Mouse (Mus musculus) CH12.LX (cell line): Measurements from ENCODE around the gene D630003M21Rik. TPM values are rescaled to one million over a fixed set of nuclear protein-coding genes. Genes with fewer than 3 reads are reported as not detected.

Source experiments
- DNase-seq: peaks from one replicate; pipeline ENCODE4 v3.0.0-alpha.2; 2013; ENCODE audit errors: extremely low read depth
- H3K27ac ChIP-seq: 2 replicates; pipeline ENCODE4 v1.5.1; 2012; ENCODE audit warnings: low read depth, mild to moderate bottlenecking, control low read depth, moderate library complexity; ENCODE audit not compliant: insufficient read depth
- H3K27me3 ChIP-seq: replicated peaks from 2 replicates; pipeline ENCODE3; 2012; ENCODE audit warnings: inconsistent platforms
- H3K36me3 ChIP-seq, 2 experiments: replicated peaks in 1 of 2; 2 replicates each; pipeline versions ENCODE3 to v1.6.1; 2012; ENCODE audit warnings: inconsistent platforms in 1 of 2, low read length in 1 of 2, mild to moderate bottlenecking in 1 of 2, mixed read lengths in 1 of 2, moderate library complexity in 1 of 2; ENCODE audit not compliant: control insufficient read depth in 1 of 2, insufficient read depth in 1 of 2
- H3K4me1 ChIP-seq, 2 experiments: 2 replicates each; pipeline ENCODE4 v1.6.1; 2012; ENCODE audit warnings: inconsistent platforms in 1 of 2, moderate library complexity in 1 of 2; ENCODE audit not compliant: insufficient read depth in 2 of 2, control insufficient read depth in 1 of 2
- H3K4me2 ChIP-seq: 2 replicates; pipeline ENCODE4 v1.6.1; 2012; ENCODE audit warnings: low read depth, mild to moderate bottlenecking, control low read depth; ENCODE audit not compliant: poor library complexity, insufficient read depth, severe bottlenecking
- H3K4me3 ChIP-seq, 3 experiments: fragments of 150-350 bp in 1 of 3; sonication (generic) in 1 of 3; replicated peaks in 1 of 3; 2 replicates each; pipeline versions ENCODE3 to v1.5.1; 2011 to 2012; ENCODE audit warnings: low read depth in 2 of 3, low read length in 2 of 3, mild to moderate bottlenecking in 2 of 3, moderate library complexity in 2 of 3, control low read depth in 1 of 3, improper control_type of control experiment in 1 of 3, inconsistent platforms in 1 of 3, mixed read lengths in 1 of 3; ENCODE audit not compliant: poor library complexity in 1 of 3
- H3K79me2 ChIP-seq: replicated peaks from 2 replicates; pipeline ENCODE4 v1.6.1; 2012; ENCODE audit warnings: mild to moderate bottlenecking, moderate library complexity; ENCODE audit not compliant: control insufficient read depth, poor library complexity, insufficient read depth, severe bottlenecking; ENCODE audit errors: extremely low read depth
- H3K9ac ChIP-seq: 2 replicates; pipeline ENCODE4 v1.6.1; 2012; ENCODE audit warnings: low read depth, mild to moderate bottlenecking, control low read depth, moderate library complexity; ENCODE audit not compliant: insufficient read depth
- H3K9me3 ChIP-seq: replicated peaks from 2 replicates; pipeline ENCODE3; 2012; ENCODE audit warnings: low read length, inconsistent platforms, mixed read lengths
- BHLHE40 ChIP-seq: IDR thresholded peaks from 2 replicates; pipeline ENCODE4 v1.6.1; 2011; ENCODE audit warnings: mild to moderate bottlenecking, low read depth, low read length, improper control_type of control experiment
- CTCF ChIP-seq, 2 experiments: IDR thresholded peaks in 1 of 2; conservative IDR thresholded peaks in 1 of 2; 2 replicates each; pipeline ENCODE4 v1.5.1; 2011 to 2012; ENCODE audit warnings: low read depth in 2 of 2, low read length in 2 of 2, improper control_type of control experiment in 1 of 2, inconsistent platforms in 1 of 2, mild to moderate bottlenecking in 1 of 2, moderate library complexity in 1 of 2
- E2F4 ChIP-seq: IDR thresholded peaks from 2 replicates; pipeline ENCODE4 v1.6.1; 2011; ENCODE audit warnings: low read depth, low read length, improper control_type of control experiment; ENCODE audit not compliant: insufficient replicate concordance
- JUND ChIP-seq: conservative IDR thresholded peaks from 2 replicates; pipeline ENCODE4 v1.6.1; 2011; ENCODE audit warnings: low read depth, low read length, improper control_type of control experiment
- KAT2A ChIP-seq: IDR thresholded peaks from 2 replicates; pipeline ENCODE4 v1.6.1; 2012; ENCODE audit warnings: low read length, improper control_type of control experiment, inconsistent platforms; ENCODE audit not compliant: insufficient replicate concordance
- MAFK ChIP-seq: IDR thresholded peaks from 2 replicates; pipeline ENCODE4 v1.6.1; 2011; ENCODE audit warnings: low read length, improper control_type of control experiment; ENCODE audit not compliant: insufficient replicate concordance
- MAZ ChIP-seq: IDR thresholded peaks from 2 replicates; pipeline ENCODE4 v1.6.1; 2012; ENCODE audit warnings: low read depth, mild to moderate bottlenecking, inconsistent platforms, low read length, improper control_type of control experiment, moderate library complexity
- MEF2A ChIP-seq: IDR thresholded peaks from 2 replicates; pipeline ENCODE4 v1.6.1; 2014; ENCODE audit warnings: low read depth, mild to moderate bottlenecking, inconsistent platforms, low read length, improper control_type of control experiment, borderline replicate concordance
- MXI1 ChIP-seq: IDR thresholded peaks from 2 replicates; pipeline ENCODE4 v1.6.1; 2011; ENCODE audit warnings: mild to moderate bottlenecking, low read depth, low read length, improper control_type of control experiment
- PAX5 ChIP-seq: IDR thresholded peaks from 2 replicates; pipeline ENCODE4 v1.6.1; 2012; ENCODE audit warnings: low read length, inconsistent platforms, mixed read lengths
- POLR2A ChIP-seq: IDR thresholded peaks from 2 replicates; pipeline ENCODE4 v1.6.1; 2011; ENCODE audit warnings: low read depth, mild to moderate bottlenecking, improper control_type of control experiment, low read length
- POLR2AphosphoS2 ChIP-seq: IDR thresholded peaks from 2 replicates; pipeline ENCODE4 v1.6.1; 2011; ENCODE audit warnings: low read depth, low read length, improper control_type of control experiment
- RAD21 ChIP-seq: IDR thresholded peaks from 2 replicates; pipeline ENCODE4 v1.6.1; 2011; ENCODE audit warnings: low read depth, mild to moderate bottlenecking, low read length, improper control_type of control experiment, moderate library complexity
- SIN3A ChIP-seq: IDR thresholded peaks from 2 replicates; pipeline ENCODE4 v1.6.1; 2012; ENCODE audit warnings: low read length, improper control_type of control experiment, inconsistent platforms
- SMC3 ChIP-seq: IDR thresholded peaks from 2 replicates; pipeline ENCODE4 v1.6.1; 2011; ENCODE audit warnings: low read depth, low read length, improper control_type of control experiment
- USF2 ChIP-seq: conservative IDR thresholded peaks from 2 replicates; pipeline ENCODE4 v1.6.1; 2011; ENCODE audit warnings: low read depth, low read length, improper control_type of control experiment
- ZKSCAN1 ChIP-seq: IDR thresholded peaks from 2 replicates; pipeline ENCODE4 v1.6.1; 2012; ENCODE audit warnings: low read depth, inconsistent platforms, low read length, improper control_type of control experiment, borderline replicate concordance
- ZNF384 ChIP-seq: IDR thresholded peaks from 2 replicates; pipeline ENCODE4 v1.6.1; 2012; ENCODE audit warnings: low read depth, low read length, improper control_type of control experiment, inconsistent platforms
- dilution Hi-C: fragments of 300-500 bp; cut with MboI; formaldehyde crosslinking; loops from 2 replicates; pipeline ENCODE4 v1.14.3; 2020; ENCODE audit warnings: low sequenced_read_pairs; ENCODE audit not compliant: extremely low pct_unique_long_range_greater_than_20kb, extremely low pct_ligation_motif_present
- in situ Hi-C: fragments of 300-500 bp; cut with MboI; formaldehyde crosslinking; loops from 3 replicates; pipeline ENCODE4 v1.14.3; 2019; ENCODE audit warnings: low sequenced_read_pairs, low pct_ligation_motif_present, low pct_unique_long_range_greater_than_20kb, mixed read lengths
- polyA plus RNA-seq: library from polyadenylated mRNA; unstranded; fragments of >175 nt; gene quantifications from 2 replicates; pipeline ENCODE4 v1.2.1, GENCODE M21; 2012; ENCODE audit warnings: low read depth; ENCODE audit not compliant: insufficient read length
- total RNA-seq, 2 experiments: library from RNA; depleted of rRNA; stranded (reverse); fragments of 300-350 nt in 1 of 2; fragments of >200 nt in 1 of 2; gene quantifications; 2 replicates each; pipeline ENCODE4 v1.2.3; 2012 to 2014

The D630003M21Rik gene
- total and polyA plus RNA-seq, 3 experiments = 0.23 to 1.4 (median 0.93) TPM

GRCm38 (mm10) chr2:158194945-158195640, 33.9 kb downstream of the D630003M21Rik start:
- peak; percentile 69 for DNase-seq
- no peaks in the 10 kb centered on the region for H3K9me3 ChIP-seq
- dilution Hi-C loops (no loop called here), in situ Hi-C loops (loop anchor here (10.0 kb wide), 1 partner anchor 580 kb away; no protein-coding TSS in a partner anchor)
- no peak overlapping the region for H3K27ac ChIP-seq
- H3K9ac ChIP-seq = no peak overlapping the region
- H3K79me2 ChIP-seq = no peaks in the 10 kb centered on the region
- no peak overlapping the region for H3K4me2 ChIP-seq
- no peaks in the 10 kb centered on the region for H3K4me1 ChIP-seq
- no peak overlapping the region for H3K4me3 ChIP-seq
- peaks cover 39% of the 10 kb centered on the region for H3K27me3 ChIP-seq
- TF ChIP-seq USF2 (no peak), SMC3 (peak; percentile 49), RAD21 (peak; percentile 41), CTCF (conservative IDR thresholded peaks at IDR 0.05 in 1 of 2, IDR thresholded peaks at IDR 0.05 in 1 of 2; ENCODE audit: low read depth in 2 of 2, low read length in 2 of 2) (peak; percentile 76 to 77)
- H3K36me3 ChIP-seq = no peaks in the 10 kb centered on the region

GRCm38 (mm10) chr2:158193611-158194336, 35.2 kb downstream of the D630003M21Rik start:
- no peaks in the 10 kb centered on the region for H3K9me3 ChIP-seq
- TF ChIP-seq BHLHE40 (no peak), ZNF384 (no peak), USF2 (no peak), SMC3 (no peak), POLR2AphosphoS2 (no peak), MXI1 (no peak), SIN3A (no peak), POLR2A (no peak), ZKSCAN1 (no peak), RAD21 (no peak), PAX5 (no peak), KAT2A (no peak), MAZ (no peak), MAFK (no peak), E2F4 (no peak), JUND (no peak), MEF2A (no peak)
- TF ChIP-seq, all 38 proteins: peak for 0
- DNase-seq = no peak
- Histone ChIP-seq H3K27ac (no peak overlapping the region), H3K4me3 (no peak overlapping the region), H3K79me2 (no peaks in the 10 kb centered on the region), H3K4me2 (no peak overlapping the region), H3K4me1 (no peaks in the 10 kb centered on the region), H3K9ac (no peak overlapping the region), H3K27me3 (peaks cover 42% of the 10 kb centered on the region), H3K36me3 (no peaks in the 10 kb centered on the region)
- in situ Hi-C loops (loop anchor here (10.0 kb wide), 1 partner anchor 579 kb away; no protein-coding TSS in a partner anchor), dilution Hi-C loops (no loop called here)
